Comparison of ENCODE assay signal across 18 mouse cellular contexts in genomic region chr8:124546371-124546770, GRCm38 (mm10). TPM values are rescaled to one million over a fixed set of nuclear protein-coding genes. Genes with fewer than 3 reads are reported as not detected.
"Had no signal": no experiment of that assay in that cellular context is flagged by ENCODE, and none has a peak within 500 bp of the region (broad histone marks: within the 10 kb centered on the region; RNA-seq: fewer than 3 reads in every experiment).

No protein-coding gene starts in this region.

- H3K4me1 ChIP-seq: limb, embryonic 15.5 days; lung, embryonic 15.5 days; midbrain, embryonic 12.5 days; stomach, embryonic 15.5 days had no signal

- ATAC-seq: liver, embryonic 12.5 days; midbrain, embryonic 16.5 days had no signal

- H3K27me3 ChIP-seq: limb, embryonic 15.5 days; liver, embryonic 12.5 days; lung, embryonic 15.5 days; midbrain, embryonic 12.5 days; stomach, embryonic 15.5 days had no signal

- DNase-seq: kidney, adult 11 months; kidney, adult 9 months; kidney, postnatal 36 days; layer of hippocampus, adult 9-11 months; layer of hippocampus, postnatal 36 days; left cerebral cortex, postnatal 4 days; thymus, adult 2 months; thymus, postnatal 25 days had no signal

- H3K9me3 ChIP-seq: limb, embryonic 15.5 days; liver, embryonic 12.5 days; lung, embryonic 15.5 days; midbrain, embryonic 12.5 days; stomach, embryonic 15.5 days had no signal

- H3K9ac ChIP-seq: limb, embryonic 15.5 days; liver, embryonic 12.5 days; lung, embryonic 15.5 days; midbrain, embryonic 12.5 days; stomach, embryonic 15.5 days had no signal

- H3K4me2 ChIP-seq: limb, embryonic 15.5 days; liver, embryonic 12.5 days; lung, embryonic 15.5 days; midbrain, embryonic 12.5 days; stomach, embryonic 15.5 days had no signal

- H3K4me3 ChIP-seq: limb, embryonic 15.5 days; liver, embryonic 12.5 days; lung, embryonic 15.5 days; midbrain, embryonic 12.5 days; stomach, embryonic 15.5 days had no signal

- H3K27ac ChIP-seq: kidney, postnatal 0 days; limb, embryonic 15.5 days; liver, embryonic 12.5 days; lung, embryonic 15.5 days; midbrain, embryonic 12.5 days; stomach, embryonic 15.5 days had no signal

RNA-seq across cellular contexts. Expression of gene Agt, which starts 23.1 kb away (rescaled TPM):
- total RNA-seq: megakaryocyte-erythroid progenitor cell, adult 5-6 weeks; neutrophil, adult 5-6 weeks had no signal

RNA-seq across cellular contexts. Expression of gene Capn9, which starts 29.5 kb away (rescaled TPM):
- total RNA-seq: left cerebral cortex, postnatal 10 days; megakaryocyte-erythroid progenitor cell, adult 5-6 weeks; neutrophil, adult 5-6 weeks had no signal
